Mouse (Mus musculus) left cerebral cortex, postnatal 36 days (tissue): ENCODE measurements around the gene Apol6. TPM values are rescaled to one million over a fixed set of nuclear protein-coding genes. Genes with fewer than 3 reads are reported as not detected.
A peak's percentile ranks its signal among the peaks of the same experiment; 100 is the strongest.

ENCODE experiments used
- DNase-seq, 2 experiments: peaks; one replicate each; pipeline ENCODE4 v3.0.0; 2021 to 2022; ENCODE audit warnings: low spot score in 2 of 2, mixed read lengths in 1 of 2
- intact Hi-C: fragments of 180-260 bp; cut with DNase I; formaldehyde crosslinking; loops from one replicate; pipeline ENCODE4 v1.15.1; 2025
- total RNA-seq, 2 experiments: library from RNA; stranded (reverse); gene quantifications; 2 replicates each; pipeline ENCODE4 v1.2.3; 2021

The Apol6 gene
- total RNA-seq: under 1 TPM; 0.27 to 0.49 TPM

DNA sequence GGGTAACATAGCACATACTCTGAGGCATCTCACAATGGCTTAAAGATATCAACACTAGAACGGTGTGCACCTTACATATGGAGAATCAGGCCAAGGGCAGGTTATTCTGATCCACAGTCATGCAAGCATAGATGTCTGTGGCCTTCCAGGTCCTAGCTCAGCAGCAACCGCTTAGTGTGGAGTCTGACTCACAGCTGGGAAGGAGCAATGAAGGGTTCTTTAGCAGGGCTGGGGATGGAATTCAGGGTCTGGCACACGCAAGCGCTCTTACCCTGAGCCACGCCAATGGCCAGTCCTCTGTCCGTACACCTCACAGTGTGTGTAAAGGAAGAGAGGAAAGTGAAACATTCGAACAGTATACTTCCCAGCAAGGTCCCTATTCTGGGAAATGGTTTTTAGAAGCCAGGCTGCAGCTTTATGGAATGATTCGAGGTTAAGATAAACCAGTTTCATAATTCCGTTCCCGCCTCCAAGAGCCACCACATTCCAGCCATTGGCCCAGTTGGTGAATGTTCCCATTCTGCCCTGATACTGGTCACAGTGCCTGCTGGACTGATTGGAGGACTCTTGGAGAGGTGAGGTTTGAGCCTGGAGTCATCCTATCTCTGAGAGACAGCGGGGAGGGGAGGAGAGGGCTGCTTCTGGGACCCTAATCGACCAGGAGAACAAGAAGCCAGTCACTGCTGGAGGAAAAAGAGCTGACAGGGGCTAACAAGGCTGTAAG lies at the start of gene Apol6:
Gene Apol6 (plus strand): TSS at position 133 of the 724 bp plus-strand sequence.
- intact Hi-C loops: no loop called here
- DNase-seq: no peak

GRCm38 (mm10) chr15:76998048-76998447 lies 46.5 kb upstream of the Apol6 start:
- no peak for DNase-seq
- intact Hi-C loops: no loop called here

DNA sequence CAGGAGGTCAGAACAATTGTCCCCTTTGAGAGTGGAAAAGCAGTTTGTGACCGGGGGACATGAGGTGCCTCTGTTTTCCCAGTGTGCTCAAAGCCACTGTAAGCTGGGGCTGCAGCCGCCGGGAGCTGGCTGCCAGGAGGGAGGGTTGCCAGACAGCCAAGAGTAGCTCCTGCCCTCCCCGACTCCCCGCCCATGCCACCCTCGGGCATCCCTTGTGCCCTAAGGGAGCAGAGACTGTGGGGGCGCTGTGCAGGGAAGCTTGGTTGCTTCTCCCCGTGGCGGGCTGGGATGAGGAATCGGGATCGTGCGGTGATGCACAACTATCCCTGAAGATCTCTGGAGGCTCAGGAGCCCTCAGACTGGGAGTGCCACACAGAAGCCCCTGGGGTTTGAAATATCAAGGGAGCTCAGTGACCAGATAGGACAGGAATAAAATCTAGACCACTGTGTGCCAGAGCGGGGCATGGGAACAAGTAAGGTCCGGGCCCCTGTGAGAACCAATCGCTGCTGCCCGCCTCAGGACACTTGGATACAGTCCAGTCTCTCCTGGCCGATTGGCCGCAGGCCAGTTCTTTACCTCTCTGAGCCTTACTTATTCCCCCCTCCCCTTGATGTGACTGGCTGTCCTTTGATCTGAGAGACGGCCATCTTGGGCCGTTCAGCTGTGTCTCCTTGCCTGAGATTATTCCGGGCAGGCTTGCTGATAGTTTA lies 45.5 kb upstream of the Apol6 start:
- peak in 1 of 2 experiments; percentile 47 for DNase-seq
- intact Hi-C loops: no loop called here

DNA sequence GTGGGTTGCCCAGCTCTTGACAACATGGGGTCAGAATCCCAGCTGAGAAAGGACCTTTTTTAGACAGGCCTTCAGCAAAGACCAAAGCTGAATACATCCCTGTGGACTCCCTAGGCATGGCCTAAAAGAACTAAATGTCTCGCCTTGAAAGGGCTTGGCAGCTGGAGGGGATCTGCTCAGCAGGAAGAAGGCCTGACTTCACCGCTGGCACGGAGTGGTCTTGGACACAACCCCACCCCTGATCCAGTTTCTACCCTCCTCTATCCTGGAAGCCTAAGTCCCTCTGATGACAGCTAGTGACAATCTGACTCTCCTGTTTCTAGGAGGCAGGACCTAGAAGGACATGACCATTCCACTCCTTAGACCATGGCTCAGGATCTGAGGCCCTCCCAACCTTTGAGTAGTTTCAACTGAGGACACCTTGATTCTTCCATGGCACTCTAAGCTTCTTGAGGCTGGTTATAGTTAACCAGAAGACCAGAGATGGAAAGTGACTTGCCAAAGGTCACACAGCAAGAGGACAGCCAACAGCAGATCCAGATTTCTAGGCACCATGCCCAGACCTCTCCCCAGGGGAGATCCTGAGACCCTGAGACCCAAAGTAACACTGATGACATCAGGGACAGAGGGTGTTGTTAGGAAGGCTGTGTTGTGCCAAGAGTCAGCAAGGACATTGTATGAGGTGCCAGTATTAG lies 41.2 kb upstream of the Apol6 start:
- DNase-seq: no peak
- intact Hi-C loops: no loop called here

DNA sequence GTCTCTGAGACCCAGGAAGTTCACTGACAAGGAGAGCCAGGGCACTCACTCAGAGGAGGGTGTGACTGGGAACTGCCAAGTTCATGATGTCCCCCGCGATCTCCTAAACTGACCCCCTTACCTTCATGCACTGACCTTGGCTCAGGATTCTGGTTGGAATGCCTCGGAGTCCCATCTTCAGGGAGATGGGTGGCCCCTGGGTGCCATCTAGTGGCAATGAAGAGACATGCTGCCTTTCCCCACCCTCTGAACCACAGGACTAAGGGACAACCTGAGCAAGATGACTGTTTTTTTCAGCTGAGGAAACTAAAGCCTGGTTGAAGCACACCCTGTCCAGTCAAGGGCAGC lies 40.7 kb upstream of the Apol6 start:
- intact Hi-C loops: no loop called here
- no peak for DNase-seq

DNA sequence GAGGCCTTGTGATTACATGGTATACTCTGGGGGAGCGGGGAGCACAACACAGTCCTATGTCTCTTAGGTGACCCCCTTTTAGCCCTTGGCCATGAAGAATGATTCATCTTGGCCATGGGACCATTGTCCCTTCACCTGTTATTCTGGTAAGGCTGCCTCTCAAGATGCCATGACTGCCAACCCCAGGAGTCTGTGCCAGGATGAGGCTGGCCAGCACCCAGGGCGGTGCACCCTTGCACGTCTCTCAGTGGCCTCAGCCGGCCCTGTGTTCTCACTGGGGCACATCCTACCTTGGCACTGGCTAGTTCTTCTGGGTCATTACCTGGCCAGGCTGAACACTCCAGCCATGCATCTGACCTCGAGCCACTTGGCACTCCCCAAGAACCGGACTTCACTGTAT lies 35.7 kb upstream of the Apol6 start:
- intact Hi-C loops: no loop called here

GRCm38 (mm10) chr15:77013753-77014241 lies 30.7 kb upstream of the Apol6 start:
- DNase-seq: peak in 1 of 2 experiments; percentile 33
- intact Hi-C loops: no loop called here

More for the DNA sequence above, 35.7 kb upstream of the Apol6 start:
- DNase-seq: no peak

DNA sequence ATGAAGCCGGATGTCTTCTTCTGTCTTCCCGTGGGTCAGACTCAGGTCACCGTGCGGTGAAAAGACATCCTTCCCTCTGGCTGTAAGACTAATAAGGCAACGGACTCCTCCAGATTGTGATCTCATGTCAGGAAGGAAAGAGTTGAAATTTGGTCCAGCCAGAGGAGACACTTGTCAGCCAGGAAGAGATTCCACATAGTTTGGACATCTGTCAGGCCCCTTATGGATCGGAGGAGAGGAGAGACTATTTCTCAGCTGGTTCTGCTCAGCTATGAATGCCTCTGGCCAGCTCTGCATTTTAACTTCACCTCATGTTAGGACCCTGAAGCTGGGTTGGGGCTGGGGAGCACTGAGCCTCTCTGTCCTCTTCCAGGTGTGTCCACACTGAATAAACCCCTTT lies 30.1 kb upstream of the Apol6 start:
- intact Hi-C loops: no loop called here
- no peak for DNase-seq

DNA sequence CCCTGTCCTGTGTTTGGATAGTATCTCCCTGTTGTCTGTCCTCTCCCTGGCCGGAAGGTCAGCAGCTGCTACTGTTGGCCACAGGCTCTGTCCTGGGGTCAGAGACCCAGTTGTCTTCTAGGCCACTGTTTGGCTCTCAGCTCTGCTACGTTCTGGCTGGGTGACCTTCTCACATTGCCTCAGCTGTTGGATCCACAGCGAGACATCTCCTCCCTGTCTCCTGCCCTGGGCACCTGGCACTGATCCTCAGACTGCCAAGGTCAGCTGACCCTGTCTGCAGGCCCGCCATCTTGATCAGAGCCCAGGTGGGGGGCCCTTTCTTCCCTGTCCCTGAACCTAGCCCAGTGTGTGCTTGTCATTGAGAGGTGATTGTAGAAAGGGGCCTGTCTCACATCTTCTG lies 29.5 kb upstream of the Apol6 start:
- intact Hi-C loops: no loop called here
- no peak for DNase-seq

DNA sequence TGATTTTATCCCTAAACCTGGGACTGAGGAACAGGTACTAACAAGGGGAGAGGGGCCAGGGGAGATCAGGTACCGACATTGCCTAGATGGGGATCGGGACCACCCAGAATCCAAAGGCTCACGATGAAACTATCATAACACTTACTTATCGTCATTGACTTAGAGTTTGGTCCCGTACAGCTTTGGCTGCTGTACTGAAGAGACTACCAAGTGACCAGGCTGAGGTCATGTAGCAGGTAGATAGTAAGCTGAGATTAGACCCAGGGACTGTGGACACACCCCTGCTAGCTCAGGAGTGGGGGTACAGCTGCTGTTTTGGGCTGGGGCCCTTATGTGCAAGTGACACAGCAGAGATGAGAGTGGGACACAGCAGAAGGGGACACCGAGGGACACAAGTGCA lies 28.0 kb upstream of the Apol6 start:
- no peak for DNase-seq
- intact Hi-C loops: no loop called here

- no peak for DNase-seq
- intact Hi-C loops: no loop called here
These were observed 26.6 kb upstream of the Apol6 start for GRCm38 (mm10) chr15:77017897-77018296.

- intact Hi-C loops: no loop called here
- no peak for DNase-seq
These were observed 25.7 kb upstream of the Apol6 start for GRCm38 (mm10) chr15:77018740-77019340.

DNA sequence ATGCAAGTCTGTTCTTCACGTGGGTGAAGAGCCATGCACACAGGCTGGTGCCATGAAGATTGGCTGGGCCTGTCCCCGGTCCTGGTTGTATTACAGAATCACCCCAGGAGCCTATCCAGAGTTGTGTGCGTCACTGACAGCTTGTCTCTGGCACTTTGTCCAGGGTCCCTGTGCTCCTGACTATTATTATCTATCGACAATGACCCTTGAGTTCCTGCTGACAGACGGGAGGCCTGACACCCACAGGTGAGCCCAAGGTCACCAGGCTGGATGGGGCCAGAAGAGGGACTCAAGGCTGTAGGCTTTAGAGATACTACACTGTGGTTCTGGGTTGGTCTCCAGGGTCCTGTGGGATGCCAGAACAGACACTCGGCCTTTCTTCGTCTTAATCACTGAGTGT lies 25.0 kb upstream of the Apol6 start:
- no peak for DNase-seq
- intact Hi-C loops: no loop called here

DNA sequence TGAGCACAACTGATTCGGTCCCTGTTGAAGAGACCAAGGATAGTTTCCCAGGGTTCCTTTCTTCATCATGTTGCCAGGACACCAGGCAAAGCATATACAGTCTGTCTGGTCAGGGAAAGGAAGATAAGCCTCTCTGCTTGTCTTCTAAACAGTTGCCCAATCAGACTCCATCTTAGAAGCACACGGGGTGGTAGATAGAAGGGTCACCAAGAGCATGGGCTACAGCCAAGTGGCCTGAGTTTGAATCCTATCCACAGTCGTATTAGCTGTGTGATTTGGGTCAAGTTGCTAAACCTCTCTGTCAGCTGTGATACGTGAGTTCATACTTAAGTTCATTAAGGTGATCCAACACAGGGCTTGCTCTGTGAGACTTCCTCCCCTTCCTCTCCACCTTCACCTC lies 24.4 kb upstream of the Apol6 start:
- DNase-seq: no peak
- intact Hi-C loops: no loop called here

DNA sequence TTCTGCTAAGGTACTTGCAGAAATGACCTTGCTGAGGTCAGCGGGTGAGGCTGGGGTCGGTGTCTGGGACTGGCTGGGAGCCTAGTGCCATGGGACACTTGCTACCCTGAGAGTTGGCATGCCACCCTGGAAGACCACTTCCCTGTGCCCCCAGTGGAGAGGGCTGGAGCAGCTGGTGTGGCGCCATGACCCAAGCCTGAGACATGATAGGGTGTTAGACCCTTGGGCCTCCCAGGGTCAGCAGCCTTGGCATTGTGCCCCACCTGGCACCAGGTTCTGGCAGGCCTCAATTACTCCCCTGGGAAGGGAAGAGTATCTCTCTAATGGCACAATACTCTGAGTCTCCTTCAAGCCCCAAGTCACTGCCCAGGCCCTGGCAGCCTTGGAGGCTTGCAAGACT lies 23.5 kb upstream of the Apol6 start:
- DNase-seq: no peak
- intact Hi-C loops: no loop called here

DNA sequence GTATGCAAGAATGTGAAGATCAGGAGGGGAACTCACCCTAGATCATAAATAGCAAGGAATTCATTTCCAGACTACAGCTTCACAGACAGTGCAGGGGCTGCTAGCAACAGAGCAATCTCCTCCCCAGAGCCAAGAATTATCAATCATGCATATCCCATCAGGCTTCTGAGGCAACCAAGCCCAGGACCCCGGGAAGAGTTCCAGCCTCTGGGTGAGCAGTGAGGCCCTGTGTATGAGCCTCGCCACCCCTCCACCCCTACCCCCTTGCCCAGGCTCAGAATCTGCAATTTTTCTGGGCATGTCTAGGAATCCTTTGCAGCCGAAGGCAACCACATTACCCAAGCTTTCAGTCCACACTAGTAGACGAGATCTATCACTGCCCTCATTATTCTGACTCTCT lies 22.7 kb upstream of the Apol6 start:
- intact Hi-C loops: no loop called here
- no peak for DNase-seq

GRCm38 (mm10) chr15:77022401-77022957 lies 22.1 kb upstream of the Apol6 start:
- no peak for DNase-seq
- intact Hi-C loops: no loop called here

DNA sequence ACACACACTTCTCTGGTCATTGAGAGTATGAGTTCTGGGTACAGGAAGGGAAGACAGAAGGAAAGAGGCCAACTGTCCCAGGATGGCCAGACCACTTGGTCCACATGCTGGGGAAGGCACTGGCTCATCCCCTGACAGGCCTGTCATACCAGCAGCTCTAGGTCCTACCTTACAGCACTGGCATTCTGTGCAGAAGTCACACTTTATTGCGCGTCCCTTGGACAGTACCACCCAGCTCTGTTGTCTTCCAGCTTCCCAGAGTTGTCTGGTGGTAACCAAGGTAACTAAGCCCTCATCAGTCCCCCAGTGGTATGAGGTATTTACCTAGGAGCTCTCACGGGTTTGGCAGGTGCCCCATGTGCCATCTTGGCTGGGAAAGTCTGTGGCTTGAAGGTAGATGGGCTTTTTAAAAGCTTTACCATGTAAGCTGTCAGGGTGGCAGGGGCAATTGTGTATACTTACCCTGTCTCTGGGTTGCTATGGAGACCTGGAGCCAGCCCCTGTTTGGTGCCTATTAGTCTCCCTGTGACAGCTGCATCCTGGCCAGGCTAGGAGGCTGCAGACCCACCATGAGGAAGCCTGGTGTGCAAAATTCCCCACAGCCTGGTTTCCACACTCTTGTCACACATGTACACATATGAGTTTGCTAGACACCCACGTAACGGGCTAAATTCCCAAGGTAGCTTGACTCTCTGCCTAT lies 18.5 kb upstream of the Apol6 start:
- DNase-seq: no peak
- intact Hi-C loops: loop anchor here (5.0 kb wide), 1 partner anchor 41 kb away; no protein-coding TSS in a partner anchor

GRCm38 (mm10) chr15:77027117-77027516 lies 17.4 kb upstream of the Apol6 start:
- intact Hi-C loops: loop anchor here (5.0 kb wide), 1 partner anchor 40 kb away; no protein-coding TSS in a partner anchor
- no peak for DNase-seq
